Mouse (Mus musculus): ENCODE measurements at regions not wholly inside any gene's neighbourhood (a gene's known extent, or its start where the extent isn't known, plus 50 kb on each side); places are given as distances from the start of the nearest gene placed in this dataset.

DNA sequence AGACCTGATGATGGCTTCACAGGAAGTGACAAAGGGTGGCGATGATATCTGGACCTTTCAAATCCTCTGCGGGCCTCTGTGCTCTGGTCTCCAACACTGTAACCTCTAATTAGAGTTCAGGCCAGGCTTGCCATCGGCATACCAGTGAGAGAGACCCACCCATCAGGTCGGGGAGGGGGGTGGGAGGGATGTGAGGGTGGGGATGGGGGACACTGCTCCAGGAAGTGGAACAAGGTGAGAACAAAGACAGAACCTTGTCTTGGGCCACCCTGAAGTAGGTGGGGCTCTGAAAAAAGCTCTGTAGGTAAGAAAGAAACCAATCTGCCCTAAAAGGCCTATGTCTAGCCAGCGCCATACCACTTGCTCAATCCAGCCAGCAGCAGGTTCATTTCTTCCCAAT is 243.0 kb upstream of the Tle3 start:
- TF ChIP-seq POLR2A (IDR thresholded peaks at IDR 0.05; ENCODE audit: low read depth, low read length) (no peak), USF2 (conservative IDR thresholded peaks at IDR 0.05; ENCODE audit: low read depth, low read length) (no peak), JUND (conservative IDR thresholded peaks at IDR 0.05; ENCODE audit: low read depth, low read length) (no peak), CTCF (conservative IDR thresholded peaks at IDR 0.05 in 1 of 2, IDR thresholded peaks at IDR 0.05 in 1 of 2; ENCODE audit: low read depth in 2 of 2, low read length in 2 of 2) (no peak), MAX (IDR thresholded peaks at IDR 0.05; ENCODE audit: low read length) (no peak), MYC (IDR thresholded peaks at IDR 0.05; ENCODE audit: low read depth, low read length) (no peak), E2F4 (IDR thresholded peaks at IDR 0.05; ENCODE audit: insufficient replicate concordance, low read depth, low read length) (no peak), USF1 (IDR thresholded peaks at IDR 0.05; ENCODE audit: low read depth, low read length) (no peak), ZKSCAN1 (IDR thresholded peaks at IDR 0.05; ENCODE audit: borderline replicate concordance, low read depth, low read length) (no peak), CHD1 (IDR thresholded peaks at IDR 0.05; ENCODE audit: low read depth, low read length) (no peak), TBP (conservative IDR thresholded peaks at IDR 0.05; ENCODE audit: low read depth, low read length) (no peak), TCF12 (IDR thresholded peaks at IDR 0.05; ENCODE audit: low read depth, low read length) (no peak)
